Mouse (Mus musculus) small intestine, adult 2 months (tissue): Measurements from ENCODE around the gene Myh7.

Experiments used
- CTCF ChIP-seq: fragments of 200-500 bp; IDR thresholded peaks from 2 replicates; pipeline ENCODE4 v1.5.1; 2012; ENCODE audit warnings: low read depth, mild to moderate bottlenecking, control low read depth, inconsistent platforms, low read length, moderate library complexity, mixed read lengths; ENCODE audit not compliant: insufficient replicate concordance, insufficient read length; ENCODE audit errors: extremely low read depth
- POLR2A ChIP-seq: fragments of 200-500 bp; IDR thresholded peaks from 2 replicates; pipeline ENCODE4 v1.6.1; 2012; ENCODE audit warnings: low read depth, mild to moderate bottlenecking, control low read depth, inconsistent platforms, low read length, moderate library complexity

- no peak for TF ChIP-seq CTCF
- no peak for TF ChIP-seq POLR2A
Observed at GRCm38 (mm10) chr14:54974068-54974791, 20.2 kb downstream of the Myh7 start.
